Mouse (Mus musculus) adrenal gland, adult 8-10 months (tissue): Measurements from ENCODE around the gene Trmt112. TPM values are rescaled to one million over a fixed set of nuclear protein-coding genes. Genes with fewer than 3 reads are reported as not detected.

Source experiments
- DNase-seq: peaks from one replicate; pipeline ENCODE4 v3.0.0; 2022
- microRNA-seq, 2 experiments: library from miRNA; unstranded; fragments of <30 nt; microRNA quantifications; one replicate each; pipeline ENCODE4 v1.2.0; 2022
- total RNA-seq, 4 experiments: library from RNA; stranded (reverse); gene quantifications; 2 replicates each; pipeline ENCODE4 v1.2.4; 2022

Trmt112 gene
- total RNA-seq, 4 experiments from 2014 or later, result 83.2 to 116 (median 99.0) TPM

GRCm38 (mm10) chr19:6950613-6951153 lies 41.2 kb downstream of the Trmt112 start:
- DNase-seq, result peak; percentile 64

GRCm38 (mm10) chr19:6951381-6951968 lies 42.0 kb downstream of the Trmt112 start:
- DNase-seq, result peak; percentile 98

GRCm38 (mm10) chr19:6951994-6952711 lies 42.7 kb downstream of the Trmt112 start:
- DNase-seq, result peak; percentile 91

- DNase-seq, result peak; percentile 82
Observed at GRCm38 (mm10) chr19:6952712-6953037, 43.2 kb downstream of the Trmt112 start.

GRCm38 (mm10) chr19:6954046-6954445 lies 44.5 kb downstream of the Trmt112 start:
- no peak for DNase-seq

GRCm38 (mm10) chr19:6955424-6955823 lies 45.9 kb downstream of the Trmt112 start:
- no peak for DNase-seq

- no peak for DNase-seq
Observed at GRCm38 (mm10) chr19:6956461-6956860, 47.0 kb downstream of the Trmt112 start.

Small RNA genes lying within 50 kb of the gene (microRNA-seq; reads per million reads assigned to microRNA genes)
- gene Mir6990, result 0.70 to 1.8 reads per million in 2 experiments

Other genes starting within 250 kb of the Trmt112 start
- 10 to 100 TPM; 30.2 to 42.5 (median 36.1) TPM for gene Rps6ka4, start 69.1 kb upstream of the Trmt112 start, total RNA-seq
- 1 to 10 TPM; 1.7 to 3.6 (median 2.4) TPM for gene Ccdc88b, start 51.5 kb upstream of the Trmt112 start, total RNA-seq
- gene Prdx5, start 408 bp downstream of the Trmt112 start, total RNA-seq, result 100 to 1,000 TPM; 197 to 273 (median 224) TPM
- 10 to 100 TPM; 38.3 to 45.1 (median 44.1) TPM for gene Esrra, start 12.1 kb downstream of the Trmt112 start, total RNA-seq
- gene Catsperz, start 15.7 kb downstream of the Trmt112 start, total RNA-seq, result not detected
- under 1 TPM in 2 of 4 experiments, not detected in 2; 0.14 to 0.24 TPM for gene Kcnk4, start 24.8 kb downstream of the Trmt112 start, total RNA-seq
- gene Bad, start 32.2 kb downstream of the Trmt112 start, total RNA-seq, result 10 to 100 TPM; 49.9 to 63.1 (median 56.6) TPM
- 10 to 100 TPM; 55.6 to 66.1 (median 63.4) TPM for gene Gpr137, start 32.8 kb downstream of the Trmt112 start, total RNA-seq
- gene Ppp1r14b, start 65.3 kb downstream of the Trmt112 start, total RNA-seq, result 100 to 1,000 TPM; 153 to 231 (median 191) TPM
- gene Plcb3, start 66.8 kb downstream of the Trmt112 start, total RNA-seq, result 10 to 100 TPM; 40.1 to 83.9 (median 62.1) TPM
- 100 to 1,000 TPM in 2 of 4 experiments, 10 to 100 TPM in 2; 62.4 to 165 (median 91.8) TPM for gene Fkbp2, start 70.8 kb downstream of the Trmt112 start, total RNA-seq
- 100 to 1,000 TPM in 1 of 4 experiments, 10 to 100 TPM in 3; 86.5 to 119 (median 95.7) TPM for gene Vegfb, start 78.0 kb downstream of the Trmt112 start, total RNA-seq
- gene Dnajc4, start 82.9 kb downstream of the Trmt112 start, total RNA-seq, result 10 to 100 TPM; 38.4 to 55.9 (median 43.3) TPM
- 10 to 100 TPM; 36.6 to 56.0 (median 48.7) TPM for gene Nudt22, start 86.4 kb downstream of the Trmt112 start, total RNA-seq
- 10 to 100 TPM; 11.0 to 18.6 (median 15.0) TPM for gene Trpt1, start 86.4 kb downstream of the Trmt112 start, total RNA-seq
- 10 to 100 TPM in 2 of 4 experiments, 1 to 10 TPM in 2; 6.4 to 10.8 (median 8.8) TPM for gene Fermt3, start 109.8 kb downstream of the Trmt112 start, total RNA-seq
- gene Stip1, start 130.3 kb downstream of the Trmt112 start, total RNA-seq, result 100 to 1,000 TPM; 129 to 273 (median 162) TPM
- gene Macrod1, start 147.1 kb downstream of the Trmt112 start, total RNA-seq, result 10 to 100 TPM; 27.7 to 64.8 (median 40.3) TPM
- gene Flrt1, start 196.0 kb downstream of the Trmt112 start, total RNA-seq, result 10 to 100 TPM in 2 of 4 experiments, 1 to 10 TPM in 2; 2.9 to 27.5 (median 14.8) TPM